Mouse (Mus musculus): Measurements from ENCODE around the gene Zfp978.
"Not testable (repeated sequence)": the region's sequence is repeated elsewhere in the genome, so short reads cannot be mapped to it uniquely, and the experiment has no call there.

Gene Zfp978

GRCm38 (mm10) chr4:147407463-147407822 is 46.3 kb downstream of the Zfp978 start:
- DNase-seq (ENCODE audit: low spot score), result no peak

DNA sequence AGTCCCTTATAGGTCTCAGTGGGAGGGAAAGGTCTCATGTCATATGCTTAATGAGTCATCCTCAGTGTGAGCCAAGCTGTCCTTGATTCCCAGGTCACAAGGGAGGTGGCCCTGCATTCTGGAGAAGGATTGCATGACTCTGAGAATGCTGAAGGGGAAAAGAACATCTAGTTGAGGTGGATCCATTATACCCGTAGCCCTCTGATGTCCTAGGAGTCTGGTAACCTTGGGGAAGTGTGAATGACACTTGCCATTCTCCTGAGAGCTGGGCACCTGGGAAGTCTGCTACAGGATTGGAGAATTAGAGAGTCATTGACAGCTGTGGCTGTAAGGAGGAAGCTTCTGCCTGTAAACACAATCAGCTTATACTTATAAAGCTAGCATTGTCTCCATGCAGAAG is 55.3 kb downstream of the Zfp978 start:
- DNase-seq (ENCODE audit: low spot score), result not testable (repeated sequence)

- DNase-seq (ENCODE audit: low spot score), result no peak
These were observed 56.2 kb downstream of the Zfp978 start for GRCm38 (mm10) chr4:147417157-147417778.

- no peak for DNase-seq (ENCODE audit: low spot score)
These were observed 56.8 kb downstream of the Zfp978 start for GRCm38 (mm10) chr4:147417921-147418320.

DNA sequence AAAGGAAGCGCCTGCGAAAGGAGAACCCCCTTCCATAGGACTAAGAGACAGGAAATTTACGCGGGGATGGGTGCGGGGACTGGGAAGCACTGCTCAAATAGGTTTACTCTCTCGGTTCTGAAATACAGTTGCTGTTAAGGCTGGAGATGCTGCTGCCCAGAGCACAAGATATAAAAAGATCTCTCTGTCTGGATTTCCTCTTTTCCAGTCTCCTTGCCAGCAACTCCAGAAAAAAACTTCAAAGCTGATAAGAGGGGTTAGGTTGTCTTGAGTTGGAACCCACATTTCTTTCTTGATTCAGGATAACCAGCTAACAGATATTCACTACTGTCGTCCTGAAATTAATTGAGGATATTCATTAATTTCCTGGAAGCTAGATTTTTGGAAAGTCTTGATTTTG is 57.2 kb downstream of the Zfp978 start:
- DNase-seq (ENCODE audit: low spot score), result not testable (repeated sequence)

DNA sequence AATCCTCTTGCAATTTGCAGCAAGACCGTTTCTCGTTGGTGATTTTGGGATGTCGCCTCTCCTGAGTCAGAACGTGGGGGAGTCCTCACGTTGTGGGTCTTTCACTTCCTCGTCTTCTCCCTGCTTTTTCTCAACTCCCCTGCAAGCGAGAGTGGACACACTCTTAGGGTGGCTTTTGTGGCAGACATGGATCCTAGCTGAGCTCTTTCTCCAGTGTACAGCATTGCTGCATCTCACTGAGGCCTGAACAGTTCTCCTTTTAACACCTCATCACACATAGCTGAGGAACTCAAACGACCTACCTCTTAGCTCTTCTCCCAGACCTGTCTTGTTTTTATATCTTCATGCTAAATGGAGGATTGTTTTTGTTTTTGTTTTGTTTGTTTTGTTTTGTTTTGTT is 58.1 kb downstream of the Zfp978 start:
- not testable (repeated sequence) for DNase-seq (ENCODE audit: low spot score)

GRCm38 (mm10) chr4:147419756-147420590 is 58.9 kb downstream of the Zfp978 start:
- DNase-seq (ENCODE audit: low spot score), result not testable (repeated sequence)

DNA sequence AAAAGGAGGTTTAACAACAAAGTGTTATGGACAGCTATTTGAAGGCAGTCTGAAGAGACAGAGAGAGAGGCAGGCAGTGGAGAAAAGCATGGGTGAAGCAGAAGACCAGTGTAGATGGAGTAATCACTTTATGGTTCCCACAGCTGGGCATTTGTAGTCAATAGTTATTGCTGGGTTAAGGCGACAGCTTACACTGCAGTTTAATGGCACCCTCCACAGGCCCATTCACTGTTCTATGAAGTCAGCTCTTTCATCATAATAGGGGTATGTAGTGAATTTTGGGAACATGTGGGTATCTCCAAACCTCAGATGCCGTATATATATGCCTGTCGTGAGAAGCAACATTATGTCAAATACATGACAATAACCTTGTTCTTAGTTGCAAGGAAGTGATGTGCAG is 59.7 kb downstream of the Zfp978 start:
- no peak for DNase-seq (ENCODE audit: low spot score)

DNA sequence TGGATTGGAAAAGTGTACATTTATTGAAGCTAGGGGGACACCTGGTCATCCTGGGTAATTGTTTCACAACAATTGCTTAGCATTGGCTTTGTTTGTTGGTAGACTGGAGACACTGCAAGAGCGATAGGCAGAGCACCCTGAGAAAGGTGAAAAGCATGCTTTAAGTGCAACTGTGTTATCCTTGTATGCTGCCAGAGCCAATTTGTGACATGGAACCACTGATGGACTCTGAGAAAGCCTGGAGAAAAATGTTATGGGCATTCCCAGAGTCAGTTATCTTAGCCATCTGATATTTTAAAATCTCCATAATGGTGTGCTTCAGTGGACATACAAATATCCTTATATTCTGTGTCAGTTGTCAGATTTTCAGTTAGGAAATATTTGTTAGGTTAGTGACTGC is 60.2 kb downstream of the Zfp978 start:
- not testable (repeated sequence) for DNase-seq (ENCODE audit: low spot score)

DNA sequence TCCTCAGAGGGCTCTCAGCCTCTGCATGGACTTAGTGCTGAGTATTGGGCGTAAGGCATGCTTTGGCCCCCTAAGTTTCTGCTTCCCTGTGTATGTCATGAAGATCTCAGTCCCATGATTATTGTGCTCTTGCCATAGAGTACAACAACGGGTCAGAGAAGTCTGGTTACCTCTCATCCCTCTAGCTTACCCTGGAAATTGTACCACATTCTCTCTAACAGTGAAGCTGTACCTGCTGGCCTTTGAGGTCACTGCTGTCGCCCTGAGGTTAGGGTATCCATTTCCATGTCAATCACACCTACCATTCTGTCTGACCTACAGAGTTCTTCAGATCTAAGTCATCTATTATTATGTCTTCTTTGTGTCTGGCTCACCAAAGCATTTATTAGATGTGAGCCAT is 62.0 kb downstream of the Zfp978 start:
- no peak for DNase-seq (ENCODE audit: low spot score)

DNA sequence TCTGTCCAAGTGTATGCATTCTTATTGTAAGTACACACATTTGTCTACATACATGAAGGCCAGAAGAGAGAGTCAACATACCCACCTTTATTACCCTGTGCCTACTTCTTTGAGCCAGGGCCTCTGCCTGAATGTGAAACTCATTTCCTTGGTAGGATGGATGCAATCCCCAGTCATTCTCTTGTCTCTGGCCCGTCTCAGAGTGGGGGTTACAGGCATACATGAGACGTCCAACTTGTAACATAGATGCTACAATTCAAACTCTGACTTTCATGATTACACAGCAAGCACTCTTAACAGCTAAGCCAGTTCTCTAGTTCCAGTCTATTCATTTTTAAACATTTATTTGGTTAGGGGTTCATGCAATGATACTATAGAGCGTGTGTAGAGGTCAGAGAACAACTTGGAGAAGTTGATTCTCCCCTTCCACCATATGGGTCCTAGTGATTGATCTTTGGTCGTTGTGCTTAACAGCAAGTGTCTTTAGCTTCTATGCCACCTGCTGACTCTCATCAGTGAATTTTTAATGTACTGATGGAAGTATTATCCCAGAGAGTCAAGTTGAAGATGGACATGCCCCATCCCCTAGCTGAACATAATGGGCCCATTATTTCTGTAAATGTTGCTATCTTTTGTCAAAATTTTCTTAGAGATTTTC is 62.7 kb downstream of the Zfp978 start:
- no peak for DNase-seq (ENCODE audit: low spot score)

- DNase-seq (ENCODE audit: low spot score), result not testable (repeated sequence)
These were observed 63.3 kb downstream of the Zfp978 start for GRCm38 (mm10) chr4:147424404-147424803.

DNA sequence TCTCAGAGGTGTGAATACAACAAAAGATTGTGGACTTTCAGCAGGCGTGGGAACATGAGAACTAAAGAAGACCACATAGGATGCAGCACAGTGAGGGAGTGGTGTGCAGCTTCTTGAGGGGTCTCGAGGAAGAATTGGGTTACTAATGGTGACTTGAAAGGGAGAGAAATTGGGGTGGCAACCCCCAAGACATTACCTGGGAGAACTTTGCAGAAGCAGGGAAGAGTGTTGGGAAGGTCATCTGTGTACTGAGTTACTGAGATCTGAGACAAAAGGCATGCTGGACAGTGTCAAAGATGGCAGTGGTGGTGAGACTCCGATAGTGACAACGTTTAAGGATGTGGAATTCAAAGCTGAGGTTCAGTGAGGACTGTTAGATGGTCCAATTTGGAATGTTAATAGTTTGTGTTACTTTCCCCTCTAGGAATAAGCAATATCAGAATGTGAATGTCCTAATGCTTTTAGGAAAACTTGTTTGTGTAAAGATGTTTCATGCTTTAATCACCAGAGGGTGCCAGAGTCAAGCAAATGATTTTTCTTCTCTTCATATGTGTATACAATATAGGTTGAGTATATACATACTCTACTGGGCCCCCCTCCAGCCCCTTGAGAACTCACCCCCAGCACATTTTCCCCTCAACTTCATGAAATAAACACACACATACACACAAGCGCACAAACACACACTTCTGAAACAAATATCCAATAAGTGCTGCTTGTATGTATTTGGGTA is 64.7 kb downstream of the Zfp978 start:
- not testable (repeated sequence) for DNase-seq (ENCODE audit: low spot score)

DNA sequence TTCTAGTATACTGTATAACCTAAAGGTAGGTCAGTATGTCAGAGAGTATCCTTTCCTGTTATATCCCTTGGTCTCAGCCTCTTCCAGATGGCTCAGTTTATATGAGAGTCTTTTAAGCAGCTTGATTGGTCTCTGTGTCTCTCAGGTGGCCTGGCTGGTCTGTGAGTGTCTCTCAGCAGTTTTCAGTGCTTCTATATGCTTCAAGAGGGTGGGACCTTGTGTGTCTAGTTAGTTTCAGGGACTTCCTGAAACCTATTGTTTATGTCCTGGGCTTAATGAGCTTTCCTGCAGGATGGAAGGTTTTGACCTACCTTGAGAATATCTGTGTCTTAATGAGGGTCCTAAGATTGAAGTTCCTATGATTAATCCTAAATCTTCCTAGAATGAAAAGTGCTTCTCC is 69.5 kb downstream of the Zfp978 start:
- no peak for DNase-seq (ENCODE audit: low spot score)

DNA sequence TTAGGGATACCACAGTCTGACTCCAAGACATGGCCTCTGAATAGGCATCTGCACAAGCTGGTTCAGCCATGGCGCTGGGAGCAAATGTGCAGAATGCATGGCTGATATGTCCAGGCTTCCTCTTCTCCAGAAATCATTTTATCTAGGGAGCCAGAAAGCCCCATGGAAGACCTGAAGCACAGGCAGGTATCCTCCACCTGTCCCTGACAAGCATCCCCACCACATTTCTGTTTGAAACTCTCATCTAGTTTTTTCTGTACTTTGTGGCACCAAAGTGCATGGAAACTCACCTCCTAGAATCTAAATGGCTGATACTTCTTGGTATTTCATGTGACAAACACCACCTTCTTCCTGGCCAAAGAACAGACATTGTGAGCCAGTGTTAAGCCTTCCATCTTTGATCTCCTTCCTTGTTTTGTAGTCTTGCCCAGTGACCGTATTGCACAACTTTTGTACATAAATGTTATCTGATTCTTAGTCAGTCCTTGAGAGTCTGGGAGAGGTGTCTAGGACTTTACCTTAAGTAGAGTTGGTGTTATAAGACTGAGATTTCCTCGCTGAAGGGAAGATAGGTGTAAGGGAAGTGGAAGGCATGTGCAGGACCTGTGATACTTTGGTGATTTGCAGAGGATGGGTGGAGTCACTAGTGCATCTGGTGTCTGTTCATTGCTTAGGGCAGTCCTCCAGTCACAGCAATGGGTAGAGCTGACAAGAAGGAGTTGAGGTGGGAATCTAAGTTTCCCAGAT is 70.8 kb downstream of the Zfp978 start:
- not testable (repeated sequence) for DNase-seq (ENCODE audit: low spot score)

DNA sequence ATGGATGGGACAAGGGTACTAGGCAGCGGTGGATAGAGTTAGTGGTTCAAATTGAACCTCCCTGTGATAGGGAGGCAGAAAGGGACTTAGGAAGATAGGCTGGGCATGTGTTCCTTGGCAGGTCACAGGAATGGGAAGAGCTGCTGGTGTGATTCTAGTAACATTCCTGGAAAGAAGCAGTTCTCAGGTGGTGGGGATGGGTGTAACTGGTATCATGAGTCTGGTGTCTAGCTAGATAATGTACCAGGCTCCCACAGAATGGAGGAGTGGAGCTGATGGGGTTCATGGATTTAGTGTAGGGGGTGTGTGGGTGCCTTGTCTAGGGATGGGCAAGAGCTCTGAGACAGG is 71.3 kb downstream of the Zfp978 start:
- no peak for DNase-seq (ENCODE audit: low spot score)

GRCm38 (mm10) chr4:147433017-147433416 is 71.9 kb downstream of the Zfp978 start:
- DNase-seq (ENCODE audit: low spot score), result no peak

DNA sequence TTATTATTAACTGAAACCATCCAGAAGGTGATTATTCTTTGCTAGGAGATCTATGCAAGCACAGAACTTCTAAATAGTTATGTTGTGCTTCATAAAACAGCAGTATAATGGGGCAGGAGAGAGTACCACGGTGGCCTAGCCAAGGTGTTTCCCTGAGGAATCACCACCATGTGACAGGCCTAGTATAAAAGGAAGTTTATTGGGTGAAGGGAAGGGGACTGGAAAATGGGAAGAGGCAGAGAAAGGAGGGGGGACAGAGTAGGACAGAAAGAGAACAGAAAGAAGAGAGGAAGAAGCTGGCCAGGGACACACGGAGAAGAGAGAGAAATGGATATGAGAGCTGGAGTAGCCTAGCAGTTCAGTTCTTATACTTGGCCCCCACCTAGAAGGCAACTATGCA is 72.8 kb downstream of the Zfp978 start:
- DNase-seq (ENCODE audit: low spot score), result no peak
